Mouse (Mus musculus) lung, postnatal 0 days (tissue): ENCODE results near the gene Gm42674.

Experiments
- CTCF ChIP-seq: IDR thresholded peaks from 2 replicates; pipeline ENCODE4 v1.5.1; 2016; ENCODE audit warnings: antibody characterized with exemption, mild to moderate bottlenecking
- EP300 ChIP-seq: IDR thresholded peaks from 2 replicates; pipeline ENCODE4 v1.6.1; 2016; ENCODE audit warnings: antibody characterized with exemption, mild to moderate bottlenecking, control low read depth

DNA sequence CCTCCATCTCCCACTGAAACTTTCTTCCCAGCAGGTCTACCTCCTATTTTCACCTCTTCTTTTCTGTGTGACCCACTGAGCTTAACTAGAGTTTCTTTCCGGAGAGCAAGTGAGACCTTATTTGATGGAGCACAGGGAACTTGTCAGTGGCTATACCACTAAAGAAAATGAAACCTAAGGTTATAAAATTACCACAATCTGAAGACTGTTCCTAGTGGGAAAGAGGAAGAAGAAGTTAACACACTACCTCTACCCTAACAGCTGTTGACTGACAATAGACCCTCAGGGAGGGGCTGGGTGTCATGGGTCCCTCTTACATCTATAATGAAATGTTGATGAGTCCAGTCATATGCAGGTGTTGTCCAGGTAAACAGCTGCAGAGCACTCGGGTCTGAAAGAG is 30.3 kb downstream of the Gm42674 start:
- TF ChIP-seq CTCF (no peak), EP300 (no peak)
